Mouse (Mus musculus) liver, embryonic 14.5 days (tissue): ENCODE results near the gene Hdac11.

ENCODE experiments used
- CTCF ChIP-seq: IDR thresholded peaks from 2 replicates; pipeline ENCODE4 v1.5.1; 2016; ENCODE audit warnings: antibody characterized with exemption, low read depth, control low read depth
- EP300 ChIP-seq: IDR thresholded peaks from 2 replicates; pipeline ENCODE4 v1.6.1; 2016; ENCODE audit warnings: antibody characterized with exemption, low read depth

DNA sequence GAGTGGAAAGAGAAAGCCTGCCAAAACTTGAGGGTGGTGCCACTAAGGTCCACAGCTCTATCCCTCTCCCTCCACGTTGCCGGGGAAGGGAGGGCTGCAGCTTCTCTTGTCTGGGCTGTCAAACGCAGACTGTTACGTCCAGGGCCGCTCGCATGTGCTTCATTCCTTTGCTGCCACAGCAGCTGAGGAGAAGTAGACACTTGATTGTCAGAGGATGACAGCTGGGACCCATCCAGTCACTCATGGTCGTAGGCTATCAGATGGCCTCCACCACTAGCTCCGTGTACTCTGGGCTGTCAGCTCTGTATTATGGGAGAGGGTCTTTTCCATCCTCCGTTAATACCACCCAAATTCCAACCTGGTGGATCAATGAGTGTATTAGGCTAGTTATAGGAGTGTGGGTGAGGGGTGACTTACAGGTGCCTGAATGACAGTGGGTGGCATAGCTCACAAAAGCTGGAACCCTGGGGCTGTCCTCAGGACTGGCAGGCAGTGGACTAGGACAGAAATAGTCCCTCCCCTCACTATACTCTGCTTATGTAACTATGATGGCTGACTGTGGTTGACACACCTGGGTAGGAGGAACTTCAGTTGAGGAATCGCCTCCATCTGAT lies 19.0 kb upstream of the Hdac11 start:
- TF ChIP-seq CTCF (no peak), EP300 (no peak)
